Mouse (Mus musculus) limb, embryonic 15.5 days (tissue): ENCODE measurements around the gene Six2. TPM values are rescaled to one million over a fixed set of nuclear protein-coding genes. Genes with fewer than 3 reads are reported as not detected.

Experiments
- ATAC-seq: fragments of 200-750 bp; cut with Nextera tagmentation; 2 replicates; pipeline ENCODE4 v1.8.0; 2017; ENCODE audit warnings: low read depth, moderate TSS enrichment; ENCODE audit not compliant: insufficient number of reproducible peaks, low FRiP score, low TSS enrichment
- H3K27ac ChIP-seq: fragments of 300-500 bp; sonication (generic); 2 replicates; pipeline ENCODE4 v1.5.1; 2015; ENCODE audit warnings: moderate library complexity, mild to moderate bottlenecking, inconsistent platforms
- H3K27me3 ChIP-seq: fragments of 300-500 bp; sonication (generic); 2 replicates; pipeline ENCODE4 v1.6.1; 2015; ENCODE audit warnings: inconsistent platforms
- H3K36me3 ChIP-seq: fragments of 300-500 bp; sonication (generic); 2 replicates; pipeline ENCODE4 v1.6.1; 2015; ENCODE audit warnings: inconsistent platforms
- H3K4me1 ChIP-seq: fragments of 300-500 bp; sonication (generic); 2 replicates; pipeline ENCODE4 v1.6.1; 2015; ENCODE audit warnings: inconsistent platforms
- H3K4me2 ChIP-seq: fragments of 300-500 bp; sonication (generic); 2 replicates; pipeline ENCODE4 v1.6.1; 2015; ENCODE audit warnings: mild to moderate bottlenecking, inconsistent platforms
- H3K4me3 ChIP-seq: fragments of 300-500 bp; sonication (generic); 2 replicates; pipeline ENCODE4 v1.5.1; 2015; ENCODE audit warnings: mild to moderate bottlenecking, inconsistent platforms
- H3K9ac ChIP-seq: fragments of 300-500 bp; sonication (generic); 2 replicates; pipeline ENCODE4 v1.6.1; 2015; ENCODE audit warnings: inconsistent platforms
- H3K9me3 ChIP-seq: fragments of 300-500 bp; sonication (generic); 2 replicates; pipeline ENCODE4 v1.6.1; 2016; ENCODE audit warnings: inconsistent platforms
- WGBS: fragments of 180-500 bp; shearing (Covaris S2); methylation state at CpG from one replicate; pipeline ENCODE4 v1.1.7; 2015; 5-methylcytosine and 5-hydroxymethylcytosine counted together
- polyA plus RNA-seq: library from polyadenylated mRNA; unstranded; fragments of >200 nt; fragmentation: Nextera tagmentation; extraction: Ambion mirVana; gene quantifications from 2 replicates; pipeline ENCODE4 v1.2.1, GENCODE M21; 2015

Six2 gene
- polyA plus RNA-seq, 1 experiment from 2014 or later, result 4.3 TPM

GRCm38 (mm10) chr17:85704369-85705260 lies 16.5 kb upstream of the Six2 start:
- 36% methylated on average over 12 of the region's 12 CpGs for WGBS
- ATAC-seq, result peak; percentile 64; the same call in 1 of the 2 replicates
- H3K36me3 ChIP-seq, result no peaks in the 10 kb centered on the region
- peaks cover 3% of the 10 kb centered on the region; the same call in 1 of the 2 replicates for H3K27me3 ChIP-seq
- H3K4me3 ChIP-seq, result no peak overlapping the region
- no peaks in the 10 kb centered on the region for H3K9me3 ChIP-seq
- H3K27ac ChIP-seq, result peak overlapping the region; percentile 33
- no peak overlapping the region for H3K4me2 ChIP-seq
- H3K9ac ChIP-seq, result no peak overlapping the region
- H3K4me1 ChIP-seq, result peaks cover 4% of the 10 kb centered on the region; the same call in 1 of the 2 replicates

DNA sequence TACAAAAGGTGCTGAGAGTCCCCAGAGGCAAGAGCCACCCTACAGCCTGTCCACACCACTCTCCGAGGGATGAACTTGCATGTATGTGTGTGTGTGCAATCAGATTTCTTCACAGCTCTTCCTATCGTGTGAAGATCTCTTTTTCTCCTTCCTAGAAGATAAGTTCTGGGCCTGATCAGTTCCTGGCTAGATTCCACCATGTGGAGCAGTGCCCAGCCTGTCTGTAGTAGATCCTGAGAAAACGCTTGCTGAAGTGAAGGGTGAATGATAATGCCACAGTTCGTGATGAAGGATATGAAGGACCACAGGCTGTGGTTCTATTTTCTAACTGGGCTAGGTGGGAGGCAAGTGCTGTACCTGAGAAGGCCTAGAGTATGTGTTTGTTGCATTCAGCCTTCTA lies 12.0 kb upstream of the Six2 start:
- 76% methylated on average over 4 of the region's 4 CpGs for WGBS
- Histone ChIP-seq H3K36me3 (no peaks in the 10 kb centered on the region), H3K4me3 (no peak overlapping the region), H3K27me3 (peaks cover 19% of the 10 kb centered on the region), H3K4me1 (peaks cover 4% of the 10 kb centered on the region; the same call in 1 of the 2 replicates), H3K4me2 (no peak overlapping the region), H3K9ac (no peak overlapping the region), H3K9me3 (no peaks in the 10 kb centered on the region), H3K27ac (no peak overlapping the region)
- no peak for ATAC-seq

- H3K4me1 ChIP-seq, result no peaks in the 10 kb centered on the region
- WGBS, result 71% methylated on average over 6 of the region's 6 CpGs
- no peak overlapping the region for H3K27ac ChIP-seq
- H3K27me3 ChIP-seq, result peaks cover 31% of the 10 kb centered on the region
- no peak overlapping the region for H3K9ac ChIP-seq
- no peak overlapping the region for H3K4me3 ChIP-seq
- H3K36me3 ChIP-seq, result no peaks in the 10 kb centered on the region
- no peak overlapping the region for H3K4me2 ChIP-seq
- no peaks in the 10 kb centered on the region for H3K9me3 ChIP-seq
- no peak for ATAC-seq
Observed at GRCm38 (mm10) chr17:85698643-85699042, 10.6 kb upstream of the Six2 start.

DNA sequence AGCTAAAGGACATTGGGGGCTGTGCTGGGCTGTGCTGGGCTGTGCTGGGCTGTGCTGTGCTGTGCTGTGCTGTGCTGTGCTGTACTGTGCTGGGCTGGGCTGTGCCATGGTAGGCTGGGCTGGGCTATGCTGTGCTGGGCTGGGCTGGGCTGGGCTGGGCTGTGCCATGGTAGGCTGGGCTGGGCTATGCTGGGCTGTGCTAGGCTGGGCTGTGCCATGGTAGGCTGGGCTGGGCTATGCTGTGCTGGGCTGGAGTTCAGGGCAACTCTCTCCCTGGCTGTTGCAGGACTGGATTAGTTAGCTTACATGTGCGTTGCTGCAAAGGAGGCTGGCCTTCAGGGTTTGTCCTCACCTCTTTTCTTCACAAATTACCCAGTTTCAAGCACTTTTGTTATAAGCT lies 9.9 kb upstream of the Six2 start:
- Histone ChIP-seq H3K4me2 (no peak overlapping the region), H3K27ac (no peak overlapping the region), H3K9ac (no peak overlapping the region), H3K9me3 (no peaks in the 10 kb centered on the region), H3K36me3 (no peaks in the 10 kb centered on the region), H3K4me1 (peaks cover under 1% of the 10 kb centered on the region; the same call in 1 of the 2 replicates), H3K27me3 (peaks cover 37% of the 10 kb centered on the region), H3K4me3 (no peak overlapping the region)
- peak; percentile 52; the same call in 1 of the 2 replicates for ATAC-seq
- whole genome bisulfite sequencing, result 57% methylated on average over 1 of the region's 1 CpGs

DNA sequence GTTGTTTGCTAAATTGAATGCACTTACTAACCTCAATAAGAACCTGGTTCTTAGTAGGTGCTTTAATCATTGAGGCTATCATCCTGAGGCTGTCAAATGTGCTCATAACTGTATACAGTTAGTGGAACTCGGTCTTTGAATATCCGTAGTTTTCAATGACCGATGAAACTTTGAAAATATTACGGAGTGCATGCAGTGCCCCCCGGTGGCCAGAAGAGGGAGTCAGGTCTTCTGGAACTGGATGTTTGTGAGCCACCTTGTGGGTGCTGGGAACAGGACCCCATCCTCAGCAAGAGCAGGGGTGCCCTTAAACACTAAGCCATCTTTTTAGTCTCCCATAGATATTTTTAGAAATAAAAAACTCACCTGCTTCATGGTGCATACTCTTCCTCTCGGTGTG lies 6.4 kb upstream of the Six2 start:
- no peak for ATAC-seq
- Histone ChIP-seq H3K9me3 (no peaks in the 10 kb centered on the region), H3K27me3 (peaks cover 71% of the 10 kb centered on the region), H3K27ac (no peak overlapping the region), H3K4me2 (no peak overlapping the region), H3K4me3 (no peak overlapping the region), H3K36me3 (no peaks in the 10 kb centered on the region), H3K4me1 (peaks cover 26% of the 10 kb centered on the region), H3K9ac (no peak overlapping the region)
- WGBS, result 88% methylated on average over 6 of the region's 6 CpGs

DNA sequence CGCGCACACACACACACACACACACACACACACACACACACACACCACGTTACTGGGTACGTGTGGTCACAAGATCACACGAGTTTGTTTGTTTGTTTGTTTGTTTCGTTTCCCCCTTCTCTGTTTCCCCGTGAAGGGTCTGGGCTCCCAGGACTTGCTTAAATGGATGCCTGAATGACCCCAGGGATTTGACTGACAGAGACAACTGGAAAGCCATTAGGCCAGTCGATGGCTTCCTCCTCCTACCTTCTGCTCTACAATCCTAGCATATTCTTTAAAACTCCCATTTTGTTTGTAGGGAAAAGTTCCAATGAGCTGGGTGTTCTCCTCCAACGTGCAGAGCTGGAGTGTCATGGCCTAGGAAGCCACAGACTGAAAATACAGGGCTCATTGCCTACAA lies 5.0 kb upstream of the Six2 start:
- Histone ChIP-seq H3K4me3 (0 out of 2 replicates have a peak overlapping the region, but pooled peaks have one; percentile 10), H3K4me2 (no peak overlapping the region)

GRCm38 (mm10) chr17:85692594-85692993 lies 4.5 kb upstream of the Six2 start:
- no peaks in the 10 kb centered on the region for H3K36me3 ChIP-seq
- no peak for ATAC-seq
- WGBS, result 6% methylated on average over 23 of the region's 23 CpGs
- no peaks in the 10 kb centered on the region for H3K9me3 ChIP-seq
- no peak overlapping the region for H3K9ac ChIP-seq
- H3K4me3 ChIP-seq, result peak overlapping the region; percentile 10
- H3K27me3 ChIP-seq, result peaks cover 88% of the 10 kb centered on the region
- peak overlapping the region; percentile 22 for H3K4me2 ChIP-seq
- no peak overlapping the region for H3K27ac ChIP-seq
- peaks cover 45% of the 10 kb centered on the region for H3K4me1 ChIP-seq

More for the DNA sequence above, 5.0 kb upstream of the Six2 start:
- Histone ChIP-seq H3K27me3 (peaks cover 85% of the 10 kb centered on the region), H3K9ac (no peak overlapping the region), H3K36me3 (no peaks in the 10 kb centered on the region), H3K27ac (no peak overlapping the region), H3K9me3 (no peaks in the 10 kb centered on the region), H3K4me1 (peaks cover 40% of the 10 kb centered on the region)
- no peak for ATAC-seq
- 15% methylated on average over 9 of the region's 9 CpGs for WGBS

- peak overlapping the region; percentile 22 for H3K4me2 ChIP-seq
- 9% methylated on average over 43 of the region's 43 CpGs for WGBS
- H3K27me3 ChIP-seq, result peaks cover 91% of the 10 kb centered on the region
- H3K4me3 ChIP-seq, result peak overlapping the region; percentile 10; the same call in 1 of the 2 replicates
- H3K36me3 ChIP-seq, result no peaks in the 10 kb centered on the region
- no peaks in the 10 kb centered on the region for H3K9me3 ChIP-seq
- H3K27ac ChIP-seq, result no peak overlapping the region
- H3K9ac ChIP-seq, result no peak overlapping the region
- ATAC-seq, result no peak
- H3K4me1 ChIP-seq, result peaks cover 52% of the 10 kb centered on the region
Observed at GRCm38 (mm10) chr17:85691701-85692536, 3.8 kb upstream of the Six2 start.

GRCm38 (mm10) chr17:85690969-85691335 lies 2.9 kb upstream of the Six2 start:
- Histone ChIP-seq H3K27ac (no peak overlapping the region), H3K36me3 (no peaks in the 10 kb centered on the region), H3K9ac (no peak overlapping the region), H3K4me2 (no peak overlapping the region), H3K27me3 (peaks cover 93% of the 10 kb centered on the region), H3K4me1 (peaks cover 53% of the 10 kb centered on the region), H3K4me3 (no peak overlapping the region), H3K9me3 (no peaks in the 10 kb centered on the region)
- ATAC-seq, result no peak
- WGBS, result 31% methylated on average over 4 of the region's 4 CpGs

GRCm38 (mm10) chr17:85690323-85690968 lies 2.4 kb upstream of the Six2 start:
- no peak overlapping the region for H3K9ac ChIP-seq
- no peak overlapping the region for H3K4me3 ChIP-seq
- no peak overlapping the region for H3K27ac ChIP-seq
- no peak for ATAC-seq
- H3K4me2 ChIP-seq, result 0 out of 2 replicates have a peak overlapping the region, but pooled peaks have one; percentile 5
- 23% methylated on average over 6 of the region's 6 CpGs for WGBS
- no peaks in the 10 kb centered on the region for H3K9me3 ChIP-seq
- H3K27me3 ChIP-seq, result peaks cover 94% of the 10 kb centered on the region
- peaks cover 53% of the 10 kb centered on the region for H3K4me1 ChIP-seq
- no peaks in the 10 kb centered on the region for H3K36me3 ChIP-seq

DNA sequence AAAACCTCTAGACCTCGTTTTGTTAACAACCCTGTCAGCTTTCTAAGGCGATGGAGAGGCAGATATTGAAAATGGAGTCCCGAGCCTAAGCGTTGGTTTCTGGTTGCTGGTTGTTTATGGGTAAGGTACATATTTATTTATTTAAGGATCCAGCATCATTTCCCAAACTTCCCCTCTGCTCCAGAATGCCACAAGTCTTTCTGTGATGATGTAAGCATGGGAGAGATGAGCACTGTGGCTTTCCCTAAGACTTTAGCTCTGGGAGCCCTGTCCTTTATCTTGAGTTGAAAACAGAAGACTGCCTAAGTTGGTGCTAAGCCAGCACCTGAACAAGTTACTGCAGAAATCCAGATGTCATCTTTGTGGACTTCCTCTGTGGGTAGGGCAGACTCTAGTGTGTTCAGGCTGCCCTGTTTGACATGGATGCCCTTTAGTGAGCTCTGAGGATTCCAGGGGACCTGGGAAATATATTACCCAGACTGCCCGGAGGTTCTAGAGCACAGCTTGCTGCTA lies 1.8 kb upstream of the Six2 start:
- no peaks in the 10 kb centered on the region for H3K9me3 ChIP-seq
- no peaks in the 10 kb centered on the region for H3K36me3 ChIP-seq
- H3K27me3 ChIP-seq, result peaks cover 97% of the 10 kb centered on the region
- 34% methylated on average over 5 of the region's 5 CpGs for WGBS
- ATAC-seq, result no peak
- H3K4me3 ChIP-seq, result peak overlapping the region; percentile 59; the same call in 1 of the 2 replicates
- peaks cover 58% of the 10 kb centered on the region for H3K4me1 ChIP-seq
- H3K9ac ChIP-seq, result no peak overlapping the region
- no peak overlapping the region for H3K27ac ChIP-seq
- H3K4me2 ChIP-seq, result peak overlapping the region; percentile 89; the same call in 1 of the 2 replicates
